Mouse (Mus musculus) lung, postnatal 0 days (tissue): ENCODE measurements around the gene Gsto2.

Source experiments
- CTCF ChIP-seq: IDR thresholded peaks from 2 replicates; pipeline ENCODE4 v1.5.1; 2016; ENCODE audit warnings: antibody characterized with exemption, mild to moderate bottlenecking
- EP300 ChIP-seq: IDR thresholded peaks from 2 replicates; pipeline ENCODE4 v1.6.1; 2016; ENCODE audit warnings: antibody characterized with exemption, mild to moderate bottlenecking, control low read depth

DNA sequence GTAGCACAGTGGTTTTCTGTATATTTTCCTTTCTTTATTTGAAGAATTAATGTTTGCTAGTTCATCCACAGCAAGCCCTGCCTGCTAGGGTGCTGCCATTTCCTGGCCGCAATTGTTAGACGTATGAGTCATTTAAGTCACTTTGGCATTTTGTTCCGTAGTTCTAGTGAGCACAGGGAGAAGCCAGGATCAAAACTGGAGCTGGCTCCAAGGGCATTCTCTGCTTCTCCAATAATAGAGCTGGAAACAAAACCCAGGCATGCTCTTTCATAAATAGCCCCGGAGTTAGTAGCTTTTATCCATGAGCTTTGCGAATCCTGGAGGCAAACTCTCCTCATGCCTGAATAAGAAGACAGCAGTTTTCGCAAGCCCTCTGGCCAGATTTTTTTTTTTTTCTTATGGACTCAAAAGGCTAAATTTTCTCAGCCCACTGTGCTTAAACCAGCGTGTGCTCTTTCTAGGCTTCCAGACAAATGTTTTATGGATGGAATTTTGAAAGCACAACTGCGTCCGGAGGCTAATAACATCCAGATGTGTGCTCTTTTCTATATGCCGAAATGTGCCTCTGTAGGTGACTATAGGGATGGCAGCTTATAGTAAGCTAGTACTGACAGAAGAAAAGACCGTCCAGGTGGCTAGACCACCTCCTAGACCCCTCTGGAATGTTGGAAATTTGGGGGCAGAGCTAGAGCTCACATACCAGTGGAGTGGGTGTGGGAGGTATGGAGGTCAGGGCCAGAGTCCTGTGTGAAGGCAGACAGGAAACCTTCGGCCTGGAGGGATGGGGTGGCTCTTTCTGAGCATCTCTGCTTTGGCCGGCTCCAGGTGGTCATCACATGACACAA lies 11.2 kb upstream of the Gsto2 start:
- TF ChIP-seq CTCF (peak; percentile 40), EP300 (no peak)
